9 mouse cellular contexts compared by ENCODE assay signal in the genomic region with DNA sequence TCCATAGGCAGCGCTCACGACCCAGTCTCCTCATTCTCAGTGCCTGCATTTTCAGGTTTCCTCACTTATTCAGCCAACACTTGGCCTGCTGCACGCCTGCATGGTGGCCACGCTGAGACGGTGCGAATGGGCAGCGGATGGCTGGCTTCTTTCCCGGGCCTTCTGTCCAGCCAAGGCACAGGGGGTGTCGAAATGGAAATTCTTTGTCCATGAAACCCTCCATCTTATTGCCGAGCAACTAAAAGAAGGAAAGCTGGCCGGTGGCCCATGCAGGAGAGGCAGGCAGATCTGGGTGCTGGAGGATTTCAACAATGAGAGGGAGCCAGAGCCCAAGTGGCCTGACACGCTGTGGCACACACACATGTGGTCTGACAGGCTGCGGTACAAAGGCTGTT. TPM values are rescaled to one million over a fixed set of nuclear protein-coding genes. Genes with fewer than 3 reads are reported as not detected.
DNase-seq lines count a peak whose midpoint lies in the region; ATAC-seq lines count a peak whose summit lies in the region.
"Had no signal": no experiment of that assay in that cellular context is flagged by ENCODE, and none has a peak within 500 bp of the region (broad histone marks: within the 10 kb centered on the region; RNA-seq: fewer than 3 reads in every experiment).

No protein-coding gene starts in this region.

- H3K4me1 ChIP-seq in heart, embryonic 14.5 days (ENCODE audit: control insufficient read depth in 2 of 2, insufficient read depth in 2 of 2, low read length in 2 of 2), result peaks cover 0 to 7% of the 10 kb centered on the region in 2 experiments; a peak in 2 of 4 replicates

- 74% methylated on average over 13 of the region's 13 CpGs for WGBS in heart, embryonic 14.5 days

- H3K4me3 ChIP-seq in heart, embryonic 14.5 days (ENCODE audit: control insufficient read depth in 1 of 2, insufficient read depth in 1 of 2, low read depth in 1 of 2, low read length in 2 of 2), result no peak overlapping the region

- ATAC-seq in heart, embryonic 14.5 days (ENCODE audit: insufficient number of reproducible peaks, insufficient read depth, low FRiP score, low read depth), result peak; percentile 40; the same call in 1 of the 2 replicates
- no peak for ATAC-seq in monocyte, adult 5-6 weeks (replicated peaks; ENCODE audit: insufficient number of reproducible peaks, low FRiP score, low TSS enrichment, poor library complexity, severe bottlenecking)

- DNase-seq in layer of hippocampus, adult 11-12 months (ENCODE audit: low spot score), result peak; percentile 65
- DNase-seq in layer of hippocampus, adult 9-10 months (ENCODE audit: low spot score), result no peak
- peak; percentile 90 to 93 for DNase-seq in cerebellum, postnatal 36 days
- peak; percentile 97 for DNase-seq in left cerebral cortex, postnatal 4 days
- DNase-seq in right cerebral cortex, postnatal 10 days (ENCODE audit: low spot score in 2 of 2), result peak; percentile 88
- DNase-seq in thymus, postnatal 25 days, result no peak

- intact Hi-C loops in left cerebral cortex, postnatal 4 days (cut with DNase I), result no loop called here

- H3K27me3 ChIP-seq in heart, embryonic 14.5 days (ENCODE audit: control insufficient read depth, insufficient read depth, low read length), result no peaks in the 10 kb centered on the region
- H3K27me3 ChIP-seq: CH12.LX had no signal

- H3K9ac ChIP-seq in heart, embryonic 14.5 days (ENCODE audit: low read length), result no peak overlapping the region

- peaks cover 6% of the 10 kb centered on the region for H3K9me3 ChIP-seq in heart, embryonic 14.5 days (ENCODE audit: control insufficient read depth, low read length)

- no peak overlapping the region for H3K4me2 ChIP-seq in heart, embryonic 14.5 days (ENCODE audit: low read length)

- 0 out of 4 replicates have a peak overlapping the region, but pooled peaks of 1 of the 2 experiments have one; percentile 14 for H3K27ac ChIP-seq in heart, embryonic 14.5 days (replicated peaks in 1 of 2; ENCODE audit: control insufficient read depth in 1 of 2, insufficient read depth in 1 of 2, low read depth in 2 of 2, low read length in 2 of 2)

- H3K36me3 ChIP-seq in heart, embryonic 14.5 days (ENCODE audit: control insufficient read depth, insufficient read depth, low read length), result no peaks in the 10 kb centered on the region

RNA-seq across cellular contexts. Expression of gene Fank1, which starts 10.8 kb away (rescaled TPM):
- not detected in 2 replicates for polyA plus RNA-seq in heart, embryonic 14.5 days (2014; fragmentation: Nextera tagmentation; extraction: Ambion mirVana)
- total RNA-seq in left cerebral cortex, postnatal 4 days (2021), result 1 to 10 TPM; 3.5 to 4.9 TPM
- total RNA-seq in monocyte, adult 5-6 weeks (2017), result 0.39 TPM in 1 of 3 replicates, not detected in the others

RNA-seq across cellular contexts. Expression of gene Dhx32, which starts 16.7 kb away (rescaled TPM):
- 32.2 and 32.7 TPM in 2 replicates for polyA plus RNA-seq in heart, embryonic 14.5 days (2014; fragmentation: Nextera tagmentation; extraction: Ambion mirVana)
- 10 to 100 TPM; 48.1 to 52.0 TPM for total RNA-seq in left cerebral cortex, postnatal 4 days (2021)
- total RNA-seq in monocyte, adult 5-6 weeks (2017), result 7.1 to 18.2 TPM (median 16.3 TPM) in 3 replicates

RNA-seq across cellular contexts. Expression of gene Uros, which starts 56.0 kb away (rescaled TPM):
- polyA plus RNA-seq in heart, embryonic 14.5 days (2014; fragmentation: Nextera tagmentation; extraction: Ambion mirVana), result 33.7 and 34.8 TPM in 2 replicates
- 10 to 100 TPM; 13.1 to 15.0 TPM for total RNA-seq in left cerebral cortex, postnatal 4 days (2021)
- total RNA-seq in monocyte, adult 5-6 weeks (2017), result 7.1 to 10.6 TPM (median 9.0 TPM) in 3 replicates

RNA-seq across cellular contexts. Expression of gene Bccip, which starts 56.7 kb away (rescaled TPM):
- polyA plus RNA-seq in heart, embryonic 14.5 days (2014; fragmentation: Nextera tagmentation; extraction: Ambion mirVana), result 72.7 and 73.3 TPM in 2 replicates
- 10 to 100 TPM; 52.8 to 55.4 TPM for total RNA-seq in left cerebral cortex, postnatal 4 days (2021)
- 82.2 to 112 TPM (median 94.4 TPM) in 3 replicates for total RNA-seq in monocyte, adult 5-6 weeks (2017)

Comparison
In these comparisons a context has a peak if more than half of its experiments do, and no peak if none do; other contexts are left out.
1. DNase-seq: peak in layer of hippocampus, adult 11-12 months (single experiment), cerebellum, postnatal 36 days (2 of 2), left cerebral cortex, postnatal 4 days (single experiment) and right cerebral cortex, postnatal 10 days (2 of 2); none in layer of hippocampus, adult 9-10 months (single experiment) and thymus, postnatal 25 days (single experiment).